Mouse (Mus musculus) heart, adult 8-10 months (tissue): Measurements from ENCODE around the gene Tnn. TPM values are rescaled to one million over a fixed set of nuclear protein-coding genes. Genes with fewer than 3 reads are reported as not detected.

Experiments used
- DNase-seq: peaks from one replicate; pipeline ENCODE4 v3.0.0; 2022; ENCODE audit warnings: low spot score
- total RNA-seq, 4 experiments: library from RNA; stranded (reverse); gene quantifications; 2 replicates each; pipeline ENCODE4 v1.2.4; 2022

The Tnn gene
- total RNA-seq, 4 experiments from 2014 or later = not detected

DNA sequence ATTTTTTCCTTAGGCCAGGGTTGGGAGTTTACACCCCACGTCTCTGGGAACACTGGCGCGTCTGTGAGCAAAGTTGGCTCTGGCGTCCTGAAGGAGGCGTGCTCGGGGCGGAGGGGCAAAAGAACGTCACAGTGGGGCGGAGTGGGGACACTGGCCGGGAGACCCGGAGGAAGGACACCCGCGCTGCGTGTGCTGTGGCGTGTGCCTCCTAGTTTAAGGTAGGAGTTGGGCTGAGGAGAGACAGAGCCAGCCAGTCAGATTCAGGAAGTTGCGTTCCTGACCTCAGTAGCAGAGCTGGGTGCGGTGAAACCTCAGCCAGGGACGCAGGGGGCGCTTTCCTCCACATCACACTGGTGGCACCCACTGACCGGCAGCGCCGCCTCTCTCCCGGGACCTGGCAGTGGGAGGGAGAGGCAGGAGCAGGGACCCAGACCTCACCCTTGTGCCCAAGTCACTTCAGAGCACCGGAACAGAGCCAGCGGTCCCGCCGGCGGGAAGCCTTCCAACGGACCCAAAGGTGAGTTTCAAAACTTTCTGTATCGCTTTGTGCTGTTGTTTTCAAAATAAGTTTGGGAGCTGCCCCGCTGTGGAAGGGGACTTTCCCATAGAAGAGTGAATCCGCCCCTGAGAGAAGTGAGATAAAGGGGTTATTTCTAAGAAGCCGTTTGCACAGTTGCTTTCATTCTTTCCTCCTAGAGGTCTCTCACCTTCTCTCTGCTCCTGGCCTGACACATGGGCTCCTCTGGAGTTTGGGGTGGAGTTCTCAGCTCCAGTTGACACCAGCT is 109.0 kb downstream of the Tnn start, which contains the start of gene 4930523C07Rik:
TSS of gene 4930523C07Rik (plus strand) at position 146 of the 785 bp plus-strand sequence.
- peak; percentile 88 for DNase-seq

DNA sequence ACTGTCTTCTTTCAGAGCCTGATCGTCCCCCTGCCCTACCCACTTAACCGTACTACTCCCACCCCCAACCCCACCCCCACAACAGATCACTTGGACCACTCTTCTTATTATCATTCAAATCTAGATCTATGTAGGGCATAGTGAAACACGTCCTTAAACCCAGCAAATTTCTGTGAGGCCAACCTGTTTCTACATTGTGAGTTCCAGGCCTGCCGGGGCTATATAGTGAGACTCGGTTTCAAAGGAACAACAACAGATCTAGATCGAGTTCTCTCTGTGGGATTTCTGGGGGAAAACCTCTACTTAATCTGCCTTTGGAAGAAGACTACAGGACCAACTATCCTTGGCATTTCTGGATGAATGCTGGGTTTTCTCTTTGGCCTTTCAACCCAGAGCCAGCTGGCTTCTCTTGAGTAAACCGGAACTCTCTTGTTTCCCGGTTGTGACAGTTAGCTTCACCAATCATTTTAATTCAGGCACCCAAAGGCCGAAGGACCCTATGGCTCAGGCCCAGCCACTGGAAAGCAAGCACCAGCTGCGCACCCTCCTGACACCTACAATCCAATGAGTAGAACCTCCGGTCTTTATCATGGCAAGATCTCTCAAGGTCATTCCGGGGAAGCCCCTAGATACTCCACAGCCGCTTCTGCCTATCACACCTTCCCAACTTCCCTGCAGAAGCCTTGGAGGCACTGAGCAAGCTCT is 110.0 kb downstream of the Tnn start:
- no peak for DNase-seq

GRCm38 (mm10) chr1:160042351-160042750 is 111.0 kb downstream of the Tnn start:
- no peak for DNase-seq

GRCm38 (mm10) chr1:160041264-160041775 is 112.1 kb downstream of the Tnn start:
- no peak for DNase-seq

DNA sequence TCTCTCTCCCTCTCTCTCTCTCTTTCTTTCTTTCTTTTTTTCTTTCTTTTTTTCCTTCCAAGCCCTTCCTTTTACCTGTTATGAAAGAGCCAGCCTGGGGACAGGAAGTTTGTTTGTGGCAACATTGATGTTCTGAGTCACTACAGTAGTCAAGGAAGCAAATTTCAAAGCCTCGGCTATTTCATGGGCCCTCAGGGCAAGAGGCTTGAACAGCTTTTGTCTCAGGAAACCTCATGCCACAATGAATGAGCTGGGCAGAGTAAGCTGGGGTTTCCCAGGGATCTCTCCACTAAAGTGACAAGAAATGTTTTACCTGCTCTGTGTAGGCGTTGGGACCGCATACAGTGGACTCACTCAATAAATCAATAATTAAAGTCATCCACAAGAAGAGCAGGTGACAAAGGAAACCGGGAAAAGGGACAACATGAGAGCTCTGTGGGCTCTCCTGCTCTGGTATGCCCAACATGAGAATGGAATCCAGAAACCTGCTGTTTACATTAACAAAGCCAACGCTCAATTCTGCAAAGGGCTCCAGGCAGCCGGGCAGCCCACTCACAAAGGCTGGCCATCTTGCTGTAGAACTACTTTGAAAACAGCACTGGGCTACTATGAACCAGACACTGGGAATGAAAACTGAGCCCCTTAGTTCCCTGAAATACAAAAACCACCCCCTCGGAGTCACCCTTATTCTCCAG is 113.3 kb downstream of the Tnn start:
- DNase-seq = no peak

GRCm38 (mm10) chr1:160036996-160037521 is 116.3 kb downstream of the Tnn start:
- DNase-seq = peak; percentile 80

GRCm38 (mm10) chr1:160035561-160035960 is 117.8 kb downstream of the Tnn start:
- DNase-seq = no peak

Other genes with a start within 250 kb of the Tnn start
- gene 4930523C07Rik, start 109.2 kb downstream of the Tnn start, total RNA-seq = 10 to 100 TPM; 19.6 to 23.7 (median 20.2) TPM
- 100 to 1,000 TPM; 101 to 106 (median 101) TPM for gene Mrps14, start 41.6 kb upstream of the Tnn start, total RNA-seq
- 10 to 100 TPM; 58.8 to 76.3 (median 71.7) TPM for gene Cacybp, start 59.3 kb upstream of the Tnn start, total RNA-seq